Mouse (Mus musculus): ENCODE measurements around the gene Gucd1. TPM values are rescaled to one million over a fixed set of nuclear protein-coding genes. Genes with fewer than 3 reads are reported as not detected.

Gucd1 gene
- total RNA-seq, 1 experiment: 11.5 TPM

- no peak for DNase-seq (ENCODE audit: low read depth, low spot score)
- TF ChIP-seq HCFC1 (IDR thresholded peaks at IDR 0.05; ENCODE audit: borderline replicate concordance, insufficient read depth, low read length) (no peak), MAFK (IDR thresholded peaks at IDR 0.05; ENCODE audit: insufficient read depth, low read depth, low read length) (no peak), CHD2 (IDR thresholded peaks at IDR 0.05; ENCODE audit: low read depth, low read length) (no peak), ZC3H11A (IDR thresholded peaks at IDR 0.05; ENCODE audit: borderline replicate concordance, low read depth, low read length) (no peak), ZNF384 (IDR thresholded peaks at IDR 0.05; ENCODE audit: low read depth, low read length) (no peak)
- Histone ChIP-seq H3K9ac (ENCODE audit: insufficient read depth, low read depth, low read length, poor library complexity, severe bottlenecking) (no peak overlapping the region), H3K36me3 (ENCODE audit: control insufficient read depth, insufficient read depth, low read length, poor library complexity, severe bottlenecking) (no peaks in the 10 kb centered on the region), H3K27ac (ENCODE audit: insufficient read depth, low read depth, low read length, poor library complexity, severe bottlenecking) (no peak overlapping the region), H3K9me3 (ENCODE audit: control insufficient read depth, insufficient read depth, low read depth, low read length) (no peaks in the 10 kb centered on the region), H3K4me3 (ENCODE audit: insufficient read depth in 1 of 2, low read depth in 1 of 2, low read length in 2 of 2, poor library complexity in 1 of 2, severe bottlenecking in 1 of 2) (no peak overlapping the region), H3K4me1 (ENCODE audit: control insufficient read depth in 2 of 2, insufficient read depth in 2 of 2, low read length in 2 of 2, poor library complexity in 1 of 2) (peaks cover 0 to 3% of the 10 kb centered on the region in 2 experiments; a peak in 1 of 4 replicates)
- in situ Hi-C loops (cut with MboI; ENCODE audit: low sequenced_read_pairs in 2 of 2, unreplicated experiment in 2 of 2): no loop called here
Measured at GRCm38 (mm10) chr10:75320321-75320720, 197.5 kb downstream of the Gucd1 start.

- no peak for DNase-seq (ENCODE audit: low read depth, low spot score)
- peaks cover 0 to 3% of the 10 kb centered on the region in 2 experiments; a peak in 1 of 4 replicates for H3K4me1 ChIP-seq (ENCODE audit: control insufficient read depth in 2 of 2, insufficient read depth in 2 of 2, low read length in 2 of 2, poor library complexity in 1 of 2)
- no peaks in the 10 kb centered on the region for H3K9me3 ChIP-seq (ENCODE audit: control insufficient read depth, insufficient read depth, low read depth, low read length)
- no peak overlapping the region for H3K4me3 ChIP-seq (ENCODE audit: insufficient read depth in 1 of 2, low read depth in 1 of 2, low read length in 2 of 2, poor library complexity in 1 of 2, severe bottlenecking in 1 of 2)
- no peaks in the 10 kb centered on the region for H3K36me3 ChIP-seq (ENCODE audit: control insufficient read depth, insufficient read depth, low read length, poor library complexity, severe bottlenecking)
- no peak overlapping the region for H3K27ac ChIP-seq (ENCODE audit: insufficient read depth, low read depth, low read length, poor library complexity, severe bottlenecking)
- in situ Hi-C loops (cut with MboI; ENCODE audit: low sequenced_read_pairs in 2 of 2, unreplicated experiment in 2 of 2): no loop called here
- H3K9ac ChIP-seq (ENCODE audit: insufficient read depth, low read depth, low read length, poor library complexity, severe bottlenecking): no peak overlapping the region
- TF ChIP-seq ZC3H11A (IDR thresholded peaks at IDR 0.05; ENCODE audit: borderline replicate concordance, low read depth, low read length) (no peak), ZNF384 (IDR thresholded peaks at IDR 0.05; ENCODE audit: low read depth, low read length) (no peak), CHD2 (IDR thresholded peaks at IDR 0.05; ENCODE audit: low read depth, low read length) (no peak), HCFC1 (IDR thresholded peaks at IDR 0.05; ENCODE audit: borderline replicate concordance, insufficient read depth, low read length) (no peak), MAFK (IDR thresholded peaks at IDR 0.05; ENCODE audit: insufficient read depth, low read depth, low read length) (no peak)
Measured at GRCm38 (mm10) chr10:75318206-75318605, 199.6 kb downstream of the Gucd1 start.

GRCm38 (mm10) chr10:75316908-75317761 lies 200.6 kb downstream of the Gucd1 start:
- H3K27ac ChIP-seq (ENCODE audit: insufficient read depth, low read depth, low read length, poor library complexity, severe bottlenecking): no peak overlapping the region
- no peak for TF ChIP-seq CHD2 (IDR thresholded peaks at IDR 0.05; ENCODE audit: low read depth, low read length)
- TF ChIP-seq HCFC1 (IDR thresholded peaks at IDR 0.05; ENCODE audit: borderline replicate concordance, insufficient read depth, low read length): no peak
- TF ChIP-seq ZC3H11A (IDR thresholded peaks at IDR 0.05; ENCODE audit: borderline replicate concordance, low read depth, low read length): no peak
- no peak for TF ChIP-seq MAFK (IDR thresholded peaks at IDR 0.05; ENCODE audit: insufficient read depth, low read depth, low read length)
- TF ChIP-seq ZNF384 (IDR thresholded peaks at IDR 0.05; ENCODE audit: low read depth, low read length): no peak

GRCm38 (mm10) chr10:75316872-75316907 lies 201.1 kb downstream of the Gucd1 start, which contains the start of gene Adora2a:
Gene Adora2a, plus strand, starts transcription at chr10:75316877.
- peak within 1 kb of the TSS; percentile 74 to 76 for H3K4me3 ChIP-seq (ENCODE audit: insufficient read depth in 1 of 2, low read depth in 1 of 2, low read length in 2 of 2, poor library complexity in 1 of 2, severe bottlenecking in 1 of 2)
- no peaks in the 10 kb centered on the region for H3K9me3 ChIP-seq (ENCODE audit: control insufficient read depth, insufficient read depth, low read depth, low read length)
- H3K36me3 ChIP-seq (ENCODE audit: control insufficient read depth, insufficient read depth, low read length, poor library complexity, severe bottlenecking): no peaks in the 10 kb centered on the region
- TF ChIP-seq ZNF384 (IDR thresholded peaks at IDR 0.05; ENCODE audit: low read depth, low read length) (no peak), CHD2 (IDR thresholded peaks at IDR 0.05; ENCODE audit: low read depth, low read length) (no peak), ZC3H11A (IDR thresholded peaks at IDR 0.05; ENCODE audit: borderline replicate concordance, low read depth, low read length) (no peak), HCFC1 (IDR thresholded peaks at IDR 0.05; ENCODE audit: borderline replicate concordance, insufficient read depth, low read length) (no peak), MAFK (IDR thresholded peaks at IDR 0.05; ENCODE audit: insufficient read depth, low read depth, low read length) (no peak)
- no peak for DNase-seq (ENCODE audit: low read depth, low spot score)
- H3K9ac ChIP-seq (ENCODE audit: insufficient read depth, low read depth, low read length, poor library complexity, severe bottlenecking): peak within 1 kb of the TSS; percentile 63
- peaks cover 0 to 3% of the 10 kb centered on the region in 2 experiments; a peak in 1 of 4 replicates for H3K4me1 ChIP-seq (ENCODE audit: control insufficient read depth in 2 of 2, insufficient read depth in 2 of 2, low read length in 2 of 2, poor library complexity in 1 of 2)
- in situ Hi-C loops (cut with MboI; ENCODE audit: low sequenced_read_pairs in 2 of 2, unreplicated experiment in 2 of 2): no loop called here
- H3K27ac ChIP-seq (ENCODE audit: insufficient read depth, low read depth, low read length, poor library complexity, severe bottlenecking): no peak within 1 kb of the TSS

More at GRCm38 (mm10) chr10:75316908-75317761, 200.6 kb downstream of the Gucd1 start:
- DNase-seq (ENCODE audit: low read depth, low spot score): peak; percentile 60
- H3K4me1 ChIP-seq (ENCODE audit: control insufficient read depth in 2 of 2, insufficient read depth in 2 of 2, low read length in 2 of 2, poor library complexity in 1 of 2): peaks cover 0 to 3% of the 10 kb centered on the region in 2 experiments; a peak in 1 of 4 replicates
- H3K4me3 ChIP-seq (ENCODE audit: insufficient read depth in 1 of 2, low read depth in 1 of 2, low read length in 2 of 2, poor library complexity in 1 of 2, severe bottlenecking in 1 of 2): peak overlapping the region; percentile 74 to 76
- in situ Hi-C loops (cut with MboI; ENCODE audit: low sequenced_read_pairs in 2 of 2, unreplicated experiment in 2 of 2): no loop called here
- H3K36me3 ChIP-seq (ENCODE audit: control insufficient read depth, insufficient read depth, low read length, poor library complexity, severe bottlenecking): no peaks in the 10 kb centered on the region
- peak overlapping the region; percentile 63 for H3K9ac ChIP-seq (ENCODE audit: insufficient read depth, low read depth, low read length, poor library complexity, severe bottlenecking)
- H3K9me3 ChIP-seq (ENCODE audit: control insufficient read depth, insufficient read depth, low read depth, low read length): no peaks in the 10 kb centered on the region
